Mouse (Mus musculus) thymus, adult 18-20 months (tissue): ENCODE results near the gene Actl6b.

Experiments used
- DNase-seq, 2 experiments: peaks; one replicate each; pipeline ENCODE4 v3.0.0; 2022; ENCODE audit warnings: mixed read lengths in 2 of 2

Gene Actl6b

GRCm38 (mm10) chr5:137565744-137566143 is 12.4 kb downstream of the Actl6b start:
- no peak for DNase-seq

GRCm38 (mm10) chr5:137566416-137566815 is 13.1 kb downstream of the Actl6b start:
- no peak for DNase-seq

- DNase-seq, result no peak
These were observed 15.0 kb downstream of the Actl6b start for GRCm38 (mm10) chr5:137568223-137568798.

GRCm38 (mm10) chr5:137569031-137569430 is 15.7 kb downstream of the Actl6b start:
- no peak for DNase-seq

- no peak for DNase-seq
These were observed 16.3 kb downstream of the Actl6b start, which contains the start of gene Tfr2 for GRCm38 (mm10) chr5:137569665-137570064. Gene Tfr2 (plus strand): TSS chr5:137569840.

- no peak for DNase-seq
These were observed 16.9 kb downstream of the Actl6b start for GRCm38 (mm10) chr5:137570181-137570580.

- no peak for DNase-seq
These were observed 17.6 kb downstream of the Actl6b start for GRCm38 (mm10) chr5:137570691-137571586.

GRCm38 (mm10) chr5:137574470-137574901 is 21.2 kb downstream of the Actl6b start:
- no peak for DNase-seq

- DNase-seq, result no peak
These were observed 26.9 kb downstream of the Actl6b start for GRCm38 (mm10) chr5:137580246-137580645.

GRCm38 (mm10) chr5:137582702-137583101 is 29.4 kb downstream of the Actl6b start:
- DNase-seq, result no peak

GRCm38 (mm10) chr5:137583670-137584169 is 30.4 kb downstream of the Actl6b start:
- no peak for DNase-seq

GRCm38 (mm10) chr5:137584976-137585375 is 31.7 kb downstream of the Actl6b start:
- peak in 1 of 2 experiments; percentile 49 for DNase-seq

GRCm38 (mm10) chr5:137590507-137590906 is 37.2 kb downstream of the Actl6b start:
- DNase-seq, result no peak

GRCm38 (mm10) chr5:137595921-137596320 is 42.6 kb downstream of the Actl6b start:
- no peak for DNase-seq

GRCm38 (mm10) chr5:137596601-137597261 is 43.4 kb downstream of the Actl6b start:
- peak in 1 of 2 experiments; percentile 48 for DNase-seq

- DNase-seq, result no peak
These were observed 44.3 kb downstream of the Actl6b start for GRCm38 (mm10) chr5:137597625-137598024.

- DNase-seq, result no peak
These were observed 44.9 kb downstream of the Actl6b start for GRCm38 (mm10) chr5:137598100-137598826.

GRCm38 (mm10) chr5:137599600-137599999 is 46.3 kb downstream of the Actl6b start:
- DNase-seq, result no peak

- DNase-seq, result no peak
These were observed 46.9 kb downstream of the Actl6b start for GRCm38 (mm10) chr5:137600281-137600618.

GRCm38 (mm10) chr5:137600619-137601364 is 47.5 kb downstream of the Actl6b start, which contains the start of gene Mospd3:
Gene Mospd3 (minus strand): TSS chr5:137601058.
- DNase-seq, result peak; percentile 93 to 96

- DNase-seq, result no peak
These were observed 48.0 kb downstream of the Actl6b start for GRCm38 (mm10) chr5:137601365-137601729.
